Mouse (Mus musculus) kidney, adult 9 months (tissue): ENCODE data around the gene Sik3.

Source experiments
- DNase-seq: peaks from one replicate; pipeline ENCODE4 v3.0.0; 2022

Sik3 gene

GRCm38 (mm10) chr9:46196699-46197169 lies 184.1 kb downstream of the Sik3 start:
- DNase-seq = peak; percentile 46

GRCm38 (mm10) chr9:46198461-46198860 lies 185.8 kb downstream of the Sik3 start:
- no peak for DNase-seq

- no peak for DNase-seq
These were observed 186.3 kb downstream of the Sik3 start for GRCm38 (mm10) chr9:46198936-46199335.

GRCm38 (mm10) chr9:46199609-46200008 lies 187.0 kb downstream of the Sik3 start:
- no peak for DNase-seq

GRCm38 (mm10) chr9:46206834-46207500 lies 194.3 kb downstream of the Sik3 start:
- DNase-seq = peak; percentile 84

- no peak for DNase-seq
These were observed 194.9 kb downstream of the Sik3 start for GRCm38 (mm10) chr9:46207501-46207869.

GRCm38 (mm10) chr9:46208401-46208974 lies 195.9 kb downstream of the Sik3 start:
- no peak for DNase-seq

GRCm38 (mm10) chr9:46210473-46210872 lies 197.9 kb downstream of the Sik3 start:
- DNase-seq = no peak

GRCm38 (mm10) chr9:46214276-46214675 lies 201.7 kb downstream of the Sik3 start:
- DNase-seq = no peak

- no peak for DNase-seq
These were observed 202.3 kb downstream of the Sik3 start for GRCm38 (mm10) chr9:46214946-46215337.

GRCm38 (mm10) chr9:46215338-46216322 lies 203.0 kb downstream of the Sik3 start:
- peak; percentile 53 for DNase-seq

GRCm38 (mm10) chr9:46216744-46217470 lies 204.3 kb downstream of the Sik3 start:
- no peak for DNase-seq

- no peak for DNase-seq
These were observed 205.6 kb downstream of the Sik3 start for GRCm38 (mm10) chr9:46218176-46218575.

- peak; percentile 37 for DNase-seq
These were observed 210.5 kb downstream of the Sik3 start for GRCm38 (mm10) chr9:46223090-46223489.

GRCm38 (mm10) chr9:46224101-46224500 lies 211.5 kb downstream of the Sik3 start:
- DNase-seq = peak; percentile 47

GRCm38 (mm10) chr9:46224945-46225660 lies 212.5 kb downstream of the Sik3 start:
- peak; percentile 52 for DNase-seq

- DNase-seq = no peak
These were observed 214.5 kb downstream of the Sik3 start for GRCm38 (mm10) chr9:46227064-46227614.

GRCm38 (mm10) chr9:46228491-46228890 lies 215.9 kb downstream of the Sik3 start, which contains the start of gene Apoa1:
Apoa1 (plus strand) TSS chr9:46228580.
- no peak for DNase-seq

GRCm38 (mm10) chr9:46229573-46230449 lies 217.2 kb downstream of the Sik3 start:
- peak; percentile 94 for DNase-seq

- no peak for DNase-seq
These were observed 217.9 kb downstream of the Sik3 start for GRCm38 (mm10) chr9:46230450-46230975.
